Mouse (Mus musculus) gastrocnemius, adult 18-20 months (tissue): Measurements from ENCODE around the gene Olfr1247. TPM values are rescaled to one million over a fixed set of nuclear protein-coding genes. Genes with fewer than 3 reads are reported as not detected.
"Not testable (repeated sequence)": the region's sequence is repeated elsewhere in the genome, so short reads cannot be mapped to it uniquely, and the experiment has no call there.

Experiments
- DNase-seq: peaks from one replicate; pipeline ENCODE4 v3.0.0; 2021; ENCODE audit warnings: low spot score
- long read RNA-seq, 2 experiments: library from polyadenylated mRNA; stranded (forward); transcript quantifications; one replicate each; pipeline ENCODE4 v2.0.0; 2021
- total RNA-seq, 2 experiments: library from RNA; stranded (reverse); gene quantifications; 2 replicates each; pipeline ENCODE4 v1.2.3; 2021

Olfr1247 gene
- total RNA-seq: under 1 TPM in 1 of 2 experiments, not detected in 1; 0.05 TPM
- long read RNA-seq, experiment 1: 0 reads
- long read RNA-seq, experiment 2: 0 reads

GRCm38 (mm10) chr2:89614030-89614429 lies at the start of gene Olfr1247:
TSS of gene Olfr1247 (minus strand) at chr2:89614130.
- DNase-seq: no peak

GRCm38 (mm10) chr2:89661367-89661766 lies 47.4 kb upstream of the Olfr1247 start, which contains the start of gene Olfr1250:
TSS of gene Olfr1250 (minus strand) at chr2:89661467.
- DNase-seq: no peak

- DNase-seq: no peak
Measured at GRCm38 (mm10) chr2:89634883-89635282, 21.0 kb upstream of the Olfr1247 start, which contains the start of gene Olfr1249. TSS of gene Olfr1249 (minus strand) at chr2:89634983.

- not testable (repeated sequence) for DNase-seq
Measured at GRCm38 (mm10) chr2:89618145-89618544, 4.2 kb upstream of the Olfr1247 start, which contains the start of gene Olfr1248. TSS of gene Olfr1248 (minus strand) at chr2:89618245.

- DNase-seq: no peak
Measured at GRCm38 (mm10) chr2:89593057-89593456, 20.9 kb downstream of the Olfr1247 start, which contains the start of gene Olfr1246. TSS of gene Olfr1246 (minus strand) at chr2:89593157.

- no peak for DNase-seq
Measured at GRCm38 (mm10) chr2:89578347-89578746, 35.6 kb downstream of the Olfr1247 start, which contains the start of gene Olfr1245. TSS of gene Olfr1245 (minus strand) at chr2:89578447.

GRCm38 (mm10) chr2:89562706-89563105 lies 51.2 kb downstream of the Olfr1247 start:
- DNase-seq: not testable (repeated sequence)

Other genes starting within 250 kb of the Olfr1247 start
- not detected for gene Olfr1234, start 249.3 kb downstream of the Olfr1247 start, total RNA-seq
- gene Olfr1238, start 204.5 kb downstream of the Olfr1247 start, total RNA-seq: not detected
- gene Olfr1239, start 193.7 kb downstream of the Olfr1247 start, total RNA-seq: not detected
- not detected for gene Olfr1240, start 171.1 kb downstream of the Olfr1247 start, total RNA-seq
- not detected for gene Olfr1241, start 127.0 kb downstream of the Olfr1247 start, total RNA-seq
- gene Olfr1242, start 115.8 kb downstream of the Olfr1247 start, total RNA-seq: not detected
- gene Olfr1243, start 82.6 kb downstream of the Olfr1247 start, total RNA-seq: not detected
- not detected for gene Olfr1245, start 35.7 kb downstream of the Olfr1247 start, total RNA-seq
- gene Olfr1246, start 21.0 kb downstream of the Olfr1247 start, total RNA-seq: not detected
- gene Olfr1248, start 4.1 kb upstream of the Olfr1247 start, total RNA-seq: not detected
- not detected for gene Olfr1249, start 20.9 kb upstream of the Olfr1247 start, total RNA-seq
- not detected for gene Olfr1250, start 47.3 kb upstream of the Olfr1247 start, total RNA-seq
- gene Olfr1251, start 57.8 kb upstream of the Olfr1247 start, total RNA-seq: not detected
- gene Olfr1252, start 110.9 kb upstream of the Olfr1247 start, total RNA-seq: not detected
- not detected for gene Olfr1253, start 143.0 kb upstream of the Olfr1247 start, total RNA-seq
- not detected for gene Olfr1254, start 179.5 kb upstream of the Olfr1247 start, total RNA-seq
- gene Olfr1255, start 197.9 kb upstream of the Olfr1247 start, total RNA-seq: not detected
- gene Olfr1256, start 227.4 kb upstream of the Olfr1247 start, total RNA-seq: not detected
- gene Olfr48, start 234.1 kb upstream of the Olfr1247 start, total RNA-seq: not detected